Mouse (Mus musculus) embryonic facial prominence, embryonic 11.5 days (tissue): ENCODE measurements around the gene Otop2. TPM values are rescaled to one million over a fixed set of nuclear protein-coding genes. Genes with fewer than 3 reads are reported as not detected.

Experiments used
- ATAC-seq: fragments of 200-750 bp; cut with Nextera tagmentation; replicated peaks from 2 replicates; pipeline ENCODE4 v1.8.0; 2017; ENCODE audit warnings: low read depth; ENCODE audit not compliant: insufficient number of reproducible peaks, low FRiP score, low TSS enrichment
- DNase-seq: peaks from one replicate; pipeline ENCODE4 v3.0.0-alpha.2; 2015; ENCODE audit warnings: low spot score
- H3K27ac ChIP-seq: fragments of 300-500 bp; sonication (generic); replicated peaks from 2 replicates; pipeline ENCODE4 v1.5.1; 2014; ENCODE audit warnings: mild to moderate bottlenecking, low read depth, low read length, control low read depth
- H3K27me3 ChIP-seq: fragments of 300-500 bp; sonication (generic); 2 replicates; pipeline ENCODE4 v1.6.1; 2014; ENCODE audit warnings: mild to moderate bottlenecking, low read length, moderate library complexity, mixed read lengths; ENCODE audit not compliant: control insufficient read depth, insufficient read depth
- H3K36me3 ChIP-seq: fragments of 300-500 bp; sonication (generic); replicated peaks from 2 replicates; pipeline ENCODE4 v1.6.1; 2014; ENCODE audit warnings: low read depth, mild to moderate bottlenecking, low read length, moderate library complexity, mixed read lengths; ENCODE audit not compliant: control insufficient read depth, insufficient read depth
- H3K4me1 ChIP-seq: fragments of 300-500 bp; sonication (generic); 2 replicates; pipeline ENCODE4 v1.6.1; 2014; ENCODE audit warnings: low read length, mixed read lengths; ENCODE audit not compliant: control insufficient read depth, insufficient read depth
- H3K4me2 ChIP-seq: fragments of 300-500 bp; sonication (generic); 2 replicates; pipeline ENCODE4 v1.6.1; 2014; ENCODE audit warnings: low read depth, mild to moderate bottlenecking, control low read depth, low read length, moderate library complexity
- H3K4me3 ChIP-seq: fragments of 300-500 bp; sonication (generic); 2 replicates; pipeline ENCODE4 v1.5.1; 2014; ENCODE audit warnings: low read depth, low read length, control low read depth
- H3K9ac ChIP-seq: fragments of 300-500 bp; sonication (generic); replicated peaks from 2 replicates; pipeline ENCODE4 v1.6.1; 2014; ENCODE audit warnings: mild to moderate bottlenecking, control low read depth, low read length
- H3K9me3 ChIP-seq: fragments of 300-500 bp; sonication (generic); replicated peaks from 2 replicates; pipeline ENCODE4 v1.6.1; 2016; ENCODE audit warnings: mild to moderate bottlenecking, low read length, inconsistent platforms, mixed read lengths; ENCODE audit not compliant: control insufficient read depth
- WGBS: fragments of 180-500 bp; shearing (Covaris S2); extraction: QIAGEN DNeasy Blood & Tissue Kit; methylation state at CpG from one replicate; pipeline ENCODE4 v1.1.7; 2014; 5-methylcytosine and 5-hydroxymethylcytosine counted together
- polyA plus RNA-seq: library from polyadenylated mRNA; unstranded; fragments of >200 nt; fragmentation: Nextera tagmentation; extraction: Ambion mirVana; gene quantifications from 2 replicates; pipeline ENCODE4 v1.2.1, GENCODE M21; 2014

The Otop2 gene
- polyA plus RNA-seq = not detected in 2 replicates

DNA sequence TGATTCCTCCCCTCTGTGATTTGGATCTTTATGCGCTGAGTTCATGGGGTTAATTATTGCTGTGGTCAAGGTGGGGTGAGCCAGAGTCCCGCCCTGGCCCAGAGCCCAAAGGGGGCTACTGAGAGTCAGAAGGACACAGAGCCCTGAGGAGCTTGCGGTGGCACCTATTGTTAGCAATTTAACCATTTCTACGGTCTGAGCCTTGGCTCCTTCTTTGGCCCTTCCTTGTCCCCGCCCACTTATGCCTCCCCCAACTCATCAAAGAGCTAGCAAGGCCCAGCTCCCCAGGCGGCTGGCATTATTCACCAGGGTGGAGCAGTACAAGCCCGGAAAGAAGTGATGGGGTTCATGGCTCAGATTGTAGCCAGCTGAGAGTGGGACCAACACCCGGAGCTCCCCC is at the start of gene Otop2:
TSS of gene Otop2 (plus strand) at position 301 of the 400 bp plus-strand sequence.
- Histone ChIP-seq H3K27me3 (no peaks in the 10 kb centered on the region), H3K4me2 (no peak within 1 kb of the TSS), H3K9ac (no peak within 1 kb of the TSS; the same call in 1 of the 2 replicates), H3K9me3 (no peaks in the 10 kb centered on the region), H3K36me3 (no peaks in the 10 kb centered on the region), H3K4me1 (no peaks in the 10 kb centered on the region; the same call in 1 of the 2 replicates), H3K27ac (no peak within 1 kb of the TSS), H3K4me3 (no peak within 1 kb of the TSS)
- ATAC-seq (no peak), DNase-seq (no peak)
- 20% methylated on average over 8 of the region's 8 CpGs for WGBS

DNA sequence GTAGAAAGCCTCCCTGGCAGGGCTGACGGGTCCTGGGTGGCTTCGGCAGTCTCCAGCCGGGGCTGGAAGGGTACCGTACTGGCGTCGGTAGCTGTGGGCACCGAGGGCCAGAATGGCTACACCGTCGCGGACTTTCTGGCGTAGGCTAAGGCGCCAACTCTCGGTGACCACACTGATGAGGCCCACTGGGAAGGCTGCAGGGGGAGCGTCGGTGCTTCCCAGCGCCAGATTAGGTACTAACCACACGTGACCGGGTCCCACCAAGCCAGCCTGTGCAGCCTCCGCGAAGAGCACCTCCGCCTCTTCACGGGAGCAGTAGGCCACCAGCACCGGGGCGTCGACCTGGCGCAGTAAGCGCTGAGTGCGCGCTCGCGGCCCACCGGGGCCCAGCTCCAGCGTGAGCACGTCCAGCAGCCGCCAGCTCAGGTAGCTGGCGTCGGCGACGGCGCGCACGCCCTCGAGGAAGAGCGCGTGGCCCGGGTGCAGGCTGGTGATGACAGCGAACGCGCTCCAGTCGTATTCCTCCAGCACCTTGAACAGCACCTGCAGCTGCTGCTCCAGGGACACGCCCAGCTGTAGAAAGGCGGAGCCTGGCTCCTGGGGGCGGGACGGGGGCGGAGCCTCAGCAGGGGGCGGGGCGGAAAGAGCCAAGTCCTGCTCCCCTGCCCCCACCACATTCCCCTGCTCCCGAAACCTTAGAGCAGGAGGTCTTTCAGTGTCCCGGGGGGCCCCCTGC is 49.0 kb upstream of the Otop2 start:
- Histone ChIP-seq H3K4me3 (0 out of 2 replicates have a peak overlapping the region, but pooled peaks have one; percentile 8), H3K4me1 (no peaks in the 10 kb centered on the region), H3K4me2 (peak overlapping the region; percentile 19), H3K9ac (no peak overlapping the region), H3K27me3 (peaks cover 32% of the 10 kb centered on the region), H3K9me3 (no peaks in the 10 kb centered on the region), H3K36me3 (no peaks in the 10 kb centered on the region), H3K27ac (no peak overlapping the region)
- ATAC-seq = no peak
- WGBS = 13% methylated on average over 59 of the region's 59 CpGs
- peak; percentile 57 for DNase-seq

DNA sequence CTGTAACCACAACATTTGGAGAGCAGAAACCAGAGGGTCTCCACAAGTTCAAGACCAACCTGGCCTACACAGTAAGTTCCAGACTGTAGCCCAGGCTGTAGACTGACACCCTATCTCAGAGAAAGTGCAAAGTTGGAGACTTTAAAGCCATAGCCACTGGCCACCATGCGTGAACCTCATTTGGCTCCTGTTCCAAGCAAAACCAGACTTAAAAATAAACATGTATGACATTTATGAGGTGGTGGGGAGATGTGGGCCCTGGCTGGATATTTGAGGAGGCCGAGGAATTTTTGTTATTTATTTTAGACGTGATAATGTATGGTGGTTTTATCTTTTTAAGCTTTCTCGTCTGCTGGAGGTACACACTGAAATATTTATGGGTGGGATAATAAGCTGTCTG is 47.8 kb upstream of the Otop2 start:
- H3K27ac ChIP-seq = no peak overlapping the region
- 75% methylated on average over 4 of the region's 4 CpGs for WGBS
- no peak for DNase-seq
- H3K27me3 ChIP-seq = peaks cover 38% of the 10 kb centered on the region
- H3K4me1 ChIP-seq = no peaks in the 10 kb centered on the region
- no peak overlapping the region for H3K4me3 ChIP-seq
- H3K9me3 ChIP-seq = no peaks in the 10 kb centered on the region
- H3K36me3 ChIP-seq = no peaks in the 10 kb centered on the region
- no peak overlapping the region for H3K9ac ChIP-seq
- no peak overlapping the region for H3K4me2 ChIP-seq
- ATAC-seq = no peak

GRCm38 (mm10) chr11:115262954-115263353 is 44.0 kb upstream of the Otop2 start:
- 81% methylated on average over 11 of the region's 11 CpGs for WGBS

DNA sequence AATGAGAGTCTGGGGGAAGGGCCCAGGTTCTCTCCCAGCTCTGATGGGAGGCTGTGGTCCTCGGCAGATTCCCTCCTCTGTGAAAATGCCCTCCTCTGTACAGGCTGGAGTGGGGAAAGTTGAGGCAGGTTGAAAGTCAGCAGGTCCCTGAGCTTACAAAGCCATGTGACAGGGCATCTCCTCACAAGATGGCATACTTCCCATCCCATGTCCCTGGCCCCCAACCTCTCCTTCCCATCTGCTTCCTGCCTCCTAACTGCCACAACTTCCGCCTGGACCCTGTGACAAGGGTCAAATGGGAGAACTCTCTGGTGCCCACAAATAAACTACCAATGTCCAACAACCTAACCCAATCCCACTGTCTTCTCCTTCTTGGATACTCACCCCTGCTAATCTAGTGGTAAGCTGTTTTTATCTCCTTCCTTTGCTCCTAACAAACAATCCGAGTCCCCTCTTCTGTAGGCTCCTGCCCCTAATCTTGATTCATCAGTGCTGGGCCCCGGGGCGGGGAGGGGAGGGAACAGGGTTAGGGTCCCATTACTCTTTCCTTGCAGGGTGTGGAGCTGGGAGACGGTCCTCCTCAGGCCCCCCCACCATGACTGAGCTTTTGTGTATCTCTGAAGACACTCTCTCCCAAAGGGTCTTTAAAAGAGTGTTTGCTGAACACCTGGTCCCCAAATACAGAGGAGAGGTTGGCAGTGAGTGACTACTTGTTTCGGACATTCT is 42.7 kb upstream of the Otop2 start:
- H3K9ac ChIP-seq = no peak overlapping the region
- peaks cover 13% of the 10 kb centered on the region for H3K4me1 ChIP-seq
- H3K36me3 ChIP-seq = no peaks in the 10 kb centered on the region
- DNase-seq (no peak), ATAC-seq (no peak)
- WGBS = 59% methylated on average over 7 of the region's 7 CpGs
- H3K27ac ChIP-seq = no peak overlapping the region
- H3K4me3 ChIP-seq = no peak overlapping the region
- no peaks in the 10 kb centered on the region for H3K9me3 ChIP-seq
- H3K27me3 ChIP-seq = peaks cover 61% of the 10 kb centered on the region
- no peak overlapping the region for H3K4me2 ChIP-seq

More at GRCm38 (mm10) chr11:115262954-115263353, 44.0 kb upstream of the Otop2 start:
- peaks cover 66% of the 10 kb centered on the region for H3K27me3 ChIP-seq
- H3K9me3 ChIP-seq = no peaks in the 10 kb centered on the region
- DNase-seq (no peak), ATAC-seq (no peak)
- H3K9ac ChIP-seq = no peak overlapping the region
- no peak overlapping the region for H3K4me2 ChIP-seq
- peaks cover 13% of the 10 kb centered on the region for H3K4me1 ChIP-seq
- H3K4me3 ChIP-seq = no peak overlapping the region
- no peaks in the 10 kb centered on the region for H3K36me3 ChIP-seq
- no peak overlapping the region for H3K27ac ChIP-seq

GRCm38 (mm10) chr11:115264862-115265668 is 41.9 kb upstream of the Otop2 start:
- no peaks in the 10 kb centered on the region for H3K36me3 ChIP-seq
- H3K9ac ChIP-seq = no peak overlapping the region
- peaks cover 61% of the 10 kb centered on the region for H3K27me3 ChIP-seq
- H3K4me1 ChIP-seq = peaks cover 13% of the 10 kb centered on the region
- WGBS = 5% methylated on average over 39 of the region's 39 CpGs
- no peaks in the 10 kb centered on the region for H3K9me3 ChIP-seq
- peak overlapping the region; percentile 23; the same call in 1 of the 2 replicates for H3K4me3 ChIP-seq
- no peak for ATAC-seq
- DNase-seq = peak; percentile 63
- H3K27ac ChIP-seq = no peak overlapping the region
- peak overlapping the region; percentile 36 for H3K4me2 ChIP-seq

GRCm38 (mm10) chr11:115265771-115266399 is 41.1 kb upstream of the Otop2 start:
- no peak overlapping the region for H3K9ac ChIP-seq
- 4% methylated on average over 20 of the region's 20 CpGs for WGBS
- peaks cover 13% of the 10 kb centered on the region for H3K4me1 ChIP-seq
- H3K4me2 ChIP-seq = no peak overlapping the region
- H3K4me3 ChIP-seq = no peak overlapping the region
- no peak for ATAC-seq
- H3K9me3 ChIP-seq = no peaks in the 10 kb centered on the region
- H3K27me3 ChIP-seq = peaks cover 61% of the 10 kb centered on the region
- no peaks in the 10 kb centered on the region for H3K36me3 ChIP-seq
- no peak for DNase-seq
- H3K27ac ChIP-seq = no peak overlapping the region
